ENCODE assay signal across 20 mouse cellular contexts in the genomic region with DNA sequence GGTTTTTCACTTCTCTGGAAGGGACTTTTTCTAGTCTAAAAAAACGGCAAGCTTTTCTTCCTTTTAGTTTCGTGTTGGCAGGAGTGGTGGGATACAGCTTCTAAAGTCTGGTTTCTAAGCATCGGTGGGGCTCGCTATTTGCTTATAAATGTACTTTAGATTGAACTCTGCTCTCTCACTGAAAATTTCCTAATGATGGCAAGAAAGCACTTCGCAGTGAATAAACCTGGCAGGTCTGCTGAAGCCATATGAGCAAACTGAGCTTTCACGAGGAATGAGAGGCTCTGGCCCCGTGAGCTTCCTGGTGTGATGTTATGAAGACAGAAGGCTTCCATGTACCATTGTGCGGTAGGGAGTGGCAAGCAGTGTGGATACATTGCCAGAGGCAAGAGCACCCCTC.
DNase-seq lines count a peak whose midpoint lies in the region; ATAC-seq and TF ChIP-seq lines count a peak whose summit lies in the region.
"Had no signal": no experiment of that assay in that cellular context is flagged by ENCODE, and none has a peak within 500 bp of the region (broad histone marks: within the 10 kb centered on the region; RNA-seq: fewer than 3 reads in every experiment).

No protein-coding gene starts in this region.

- H3K9ac ChIP-seq in liver, adult 2 months (ENCODE audit: low read depth, low read length), result no peak overlapping the region
- H3K9ac ChIP-seq in liver, embryonic 11.5 days (ENCODE audit: low read depth, low read length), result no peak overlapping the region
- H3K9ac ChIP-seq in forebrain, postnatal 0 days, result no peak overlapping the region
- H3K9ac ChIP-seq in hindbrain, postnatal 0 days (replicated peaks; ENCODE audit: low read length), result no peak overlapping the region
- no peak overlapping the region for H3K9ac ChIP-seq in neural tube, embryonic 15.5 days (replicated peaks)
- H3K9ac ChIP-seq: embryonic facial prominence, embryonic 12.5 days; heart, embryonic 13.5 days; liver, postnatal 0 days had no signal

- TF ChIP-seq CTCF in liver, adult 2 months (IDR thresholded peaks at IDR 0.05; ENCODE audit: low read depth, low read length), result no peak
- TF ChIP-seq CTCF in forebrain, postnatal 0 days (IDR thresholded peaks at IDR 0.05; ENCODE audit: low read depth), result no peak
- no peak for TF ChIP-seq CTCF in hindbrain, postnatal 0 days (IDR thresholded peaks at IDR 0.05; ENCODE audit: low read depth)

- no peak for ATAC-seq in liver, embryonic 11.5 days (replicated peaks; ENCODE audit: low FRiP score)
- no peak for ATAC-seq in forebrain, postnatal 0 days
- ATAC-seq in hindbrain, postnatal 0 days, result no peak
- ATAC-seq in neural tube, embryonic 15.5 days (ENCODE audit: low FRiP score), result no peak
- ATAC-seq: liver, postnatal 0 days had no signal

- H3K4me3 ChIP-seq in liver, adult 2 months (ENCODE audit: insufficient read depth, low read depth, low read length), result no peak overlapping the region
- H3K4me3 ChIP-seq in liver, embryonic 11.5 days (ENCODE audit: low read depth, low read length), result no peak overlapping the region
- H3K4me3 ChIP-seq in forebrain, postnatal 0 days (ENCODE audit: low read depth, low read length), result no peak overlapping the region
- no peak overlapping the region for H3K4me3 ChIP-seq in hindbrain, postnatal 0 days (ENCODE audit: low read length)
- no peak overlapping the region for H3K4me3 ChIP-seq in neural tube, embryonic 15.5 days (replicated peaks)
- H3K4me3 ChIP-seq: embryonic facial prominence, embryonic 12.5 days; heart, embryonic 13.5 days; megakaryocyte, embryonic 14.5 days had no signal

- TF ChIP-seq POLR2A in liver, adult 2 months (IDR thresholded peaks at IDR 0.05; ENCODE audit: extremely low read depth, insufficient read depth, low read length), result no peak

- no peaks in the 10 kb centered on the region for H3K79me2 ChIP-seq in liver, adult 2 months (ENCODE audit: control insufficient read depth, insufficient read depth, low read length)

- no peaks in the 10 kb centered on the region for H3K36me3 ChIP-seq in liver, adult 2 months (ENCODE audit: control insufficient read depth, insufficient read depth, low read length)
- no peaks in the 10 kb centered on the region for H3K36me3 ChIP-seq in liver, embryonic 11.5 days (ENCODE audit: control insufficient read depth, insufficient read depth, low read length)
- no peaks in the 10 kb centered on the region for H3K36me3 ChIP-seq in forebrain, postnatal 0 days (ENCODE audit: insufficient read depth)
- no peaks in the 10 kb centered on the region for H3K36me3 ChIP-seq in hindbrain, postnatal 0 days (ENCODE audit: insufficient read depth, low read length)
- no peaks in the 10 kb centered on the region for H3K36me3 ChIP-seq in neural tube, embryonic 15.5 days
- H3K36me3 ChIP-seq: embryonic facial prominence, embryonic 12.5 days; heart, embryonic 13.5 days had no signal

- no peaks in the 10 kb centered on the region for H3K9me3 ChIP-seq in liver, embryonic 11.5 days (ENCODE audit: control insufficient read depth, low read length)
- H3K9me3 ChIP-seq in forebrain, postnatal 0 days (ENCODE audit: low read length), result no peaks in the 10 kb centered on the region
- no peaks in the 10 kb centered on the region for H3K9me3 ChIP-seq in hindbrain, postnatal 0 days (ENCODE audit: low read length)
- no peaks in the 10 kb centered on the region for H3K9me3 ChIP-seq in neural tube, embryonic 15.5 days (replicated peaks)
- H3K9me3 ChIP-seq: embryonic facial prominence, embryonic 12.5 days; heart, embryonic 13.5 days; megakaryocyte, embryonic 14.5 days had no signal

- 53% methylated on average over 8 of the region's 8 CpGs for WGBS in liver, adult 2 months
- 56% methylated on average over 8 of the region's 8 CpGs for WGBS in liver, embryonic 11.5 days
- WGBS in forebrain, postnatal 0 days, result 22% methylated on average over 8 of the region's 8 CpGs
- WGBS in hindbrain, postnatal 0 days, result 30% methylated on average over 8 of the region's 8 CpGs
- WGBS in neural tube, embryonic 15.5 days, result 43% methylated on average over 8 of the region's 8 CpGs

- H3K27me3 ChIP-seq in liver, adult 2 months (ENCODE audit: control insufficient read depth, insufficient read depth, low read length), result no peaks in the 10 kb centered on the region
- H3K27me3 ChIP-seq in liver, embryonic 11.5 days (replicated peaks; ENCODE audit: control insufficient read depth, insufficient read depth, low read length), result no peaks in the 10 kb centered on the region
- no peaks in the 10 kb centered on the region for H3K27me3 ChIP-seq in forebrain, postnatal 0 days (ENCODE audit: insufficient read depth, low read length)
- no peaks in the 10 kb centered on the region for H3K27me3 ChIP-seq in hindbrain, postnatal 0 days (ENCODE audit: insufficient read depth, low read length)
- H3K27me3 ChIP-seq in neural tube, embryonic 15.5 days (replicated peaks), result no peaks in the 10 kb centered on the region
- H3K27me3 ChIP-seq: CH12.LX had no signal

- no peak overlapping the region for H3K27ac ChIP-seq in liver, adult 2 months (replicated peaks; ENCODE audit: insufficient read depth, low read depth, low read length)
- H3K27ac ChIP-seq in liver, embryonic 11.5 days (ENCODE audit: low read depth, low read length), result no peak overlapping the region
- H3K27ac ChIP-seq in forebrain, postnatal 0 days (ENCODE audit: low read depth, low read length), result 0 out of 2 replicates have a peak overlapping the region, but pooled peaks have one; percentile 15
- H3K27ac ChIP-seq in hindbrain, postnatal 0 days, result peak overlapping the region; percentile 34
- H3K27ac ChIP-seq in neural tube, embryonic 15.5 days (replicated peaks), result 0 out of 2 replicates have a peak overlapping the region, but pooled peaks have one; percentile 11
- H3K27ac ChIP-seq: embryonic facial prominence, embryonic 12.5 days; heart, embryonic 13.5 days had no signal

- DNase-seq in liver, adult 2 months (ENCODE audit: extremely low read depth, low read depth, low spot score), result peak; percentile 6
- DNase-seq in liver, embryonic 11.5 days (ENCODE audit: low spot score), result no peak
- DNase-seq in forebrain, postnatal 0 days, result no peak
- no peak for DNase-seq in hindbrain, postnatal 0 days (ENCODE audit: low spot score)
- DNase-seq in spleen, postnatal 4 days (ENCODE audit: low spot score in 2 of 2), result no peak
- no peak for DNase-seq in kidney, postnatal 36 days
- DNase-seq in right cerebral cortex, postnatal 25 days, result no peak
- DNase-seq: adrenal gland, postnatal 25 days; cerebellum, adult 18-20 months; kidney, adult 18-20 months; kidney, postnatal 10 days; liver, postnatal 0 days; lung, postnatal 14 days; right cerebral cortex, postnatal 4 days; thymus, postnatal 36 days had no signal

- no peak overlapping the region for H3K4me2 ChIP-seq in liver, embryonic 11.5 days
- H3K4me2 ChIP-seq in forebrain, postnatal 0 days (ENCODE audit: low read depth), result no peak overlapping the region
- H3K4me2 ChIP-seq in hindbrain, postnatal 0 days (ENCODE audit: low read depth, low read length), result 0 out of 2 replicates have a peak overlapping the region, but pooled peaks have one; percentile 16
- peak overlapping the region; percentile 18; the same call in 1 of the 2 replicates for H3K4me2 ChIP-seq in neural tube, embryonic 15.5 days
- H3K4me2 ChIP-seq: embryonic facial prominence, embryonic 12.5 days; heart, embryonic 13.5 days had no signal

- H3K4me1 ChIP-seq in liver, adult 2 months (ENCODE audit: control insufficient read depth, insufficient read depth, low read length), result peaks cover 6% of the 10 kb centered on the region; the same call in 1 of the 2 replicates
- H3K4me1 ChIP-seq in liver, embryonic 11.5 days (replicated peaks; ENCODE audit: control insufficient read depth, insufficient read depth, low read length), result no peaks in the 10 kb centered on the region
- 0 out of 2 replicates have a peak, but pooled peaks cover 10% of the 10 kb centered on the region for H3K4me1 ChIP-seq in forebrain, postnatal 0 days (ENCODE audit: insufficient read depth)
- peaks cover 4% of the 10 kb centered on the region; the same call in 1 of the 2 replicates for H3K4me1 ChIP-seq in hindbrain, postnatal 0 days (ENCODE audit: insufficient read depth, low read length)
- peaks cover 19% of the 10 kb centered on the region for H3K4me1 ChIP-seq in neural tube, embryonic 15.5 days
- H3K4me1 ChIP-seq: embryonic facial prominence, embryonic 12.5 days; heart, embryonic 13.5 days had no signal

Comparison
In these comparisons a context has a peak if more than half of its experiments do, and no peak if none do; other contexts are left out.
1. H3K27ac ChIP-seq: peak in forebrain, postnatal 0 days (single experiment), hindbrain, postnatal 0 days (single experiment) and neural tube, embryonic 15.5 days (single experiment); none in liver, adult 2 months (single experiment) and liver, embryonic 11.5 days (single experiment).
2. H3K4me2 ChIP-seq: peak in hindbrain, postnatal 0 days (single experiment) and neural tube, embryonic 15.5 days (single experiment); none in liver, embryonic 11.5 days (single experiment) and forebrain, postnatal 0 days (single experiment).